Mouse (Mus musculus): ENCODE measurements at regions not wholly inside any gene's neighbourhood (a gene's known extent, or its start where the extent isn't known, plus 50 kb on each side); places are given as distances from the start of the nearest gene placed in this dataset.

DNA sequence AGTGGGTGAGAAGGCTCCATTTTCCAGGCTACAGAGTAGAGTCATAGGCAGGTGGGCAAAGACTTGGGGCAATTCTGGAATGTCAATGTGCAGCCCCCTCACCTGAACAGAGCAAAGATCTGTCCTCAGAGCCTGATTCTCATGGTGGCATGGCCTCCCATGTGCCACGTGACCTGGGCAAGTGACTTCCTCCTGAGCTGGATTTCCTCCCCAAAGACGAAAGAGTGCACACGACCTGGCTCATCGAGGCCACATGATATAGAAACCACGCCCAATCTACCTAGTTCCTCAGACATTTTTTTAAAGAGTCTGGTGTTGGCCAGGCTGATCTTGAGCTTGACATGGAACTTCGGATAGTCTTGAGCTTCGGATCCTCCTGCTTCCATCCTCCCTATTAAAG lies 139.5 kb upstream of the Tle3 start:
- DNase-seq: no peak

DNA sequence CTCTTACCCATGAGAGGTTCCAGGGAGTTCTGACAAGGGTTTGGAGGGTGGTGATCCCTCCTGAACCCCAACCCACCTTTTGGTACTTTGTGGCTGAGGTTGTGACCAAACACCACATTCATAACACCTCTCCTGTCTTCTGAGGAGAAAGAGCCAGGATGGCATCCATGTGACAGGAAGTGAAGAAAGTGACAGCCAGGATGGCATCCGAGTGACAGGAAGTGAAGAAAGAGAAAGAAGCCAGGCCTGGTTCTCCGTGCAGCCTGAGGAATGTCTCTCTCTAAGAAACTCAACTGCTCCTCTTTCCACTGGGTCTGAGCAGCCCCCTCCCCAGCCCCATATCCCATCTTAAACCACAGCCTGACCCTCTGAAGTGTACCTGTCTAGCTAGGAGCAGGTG lies 138.9 kb upstream of the Tle3 start:
- no peak for DNase-seq

DNA sequence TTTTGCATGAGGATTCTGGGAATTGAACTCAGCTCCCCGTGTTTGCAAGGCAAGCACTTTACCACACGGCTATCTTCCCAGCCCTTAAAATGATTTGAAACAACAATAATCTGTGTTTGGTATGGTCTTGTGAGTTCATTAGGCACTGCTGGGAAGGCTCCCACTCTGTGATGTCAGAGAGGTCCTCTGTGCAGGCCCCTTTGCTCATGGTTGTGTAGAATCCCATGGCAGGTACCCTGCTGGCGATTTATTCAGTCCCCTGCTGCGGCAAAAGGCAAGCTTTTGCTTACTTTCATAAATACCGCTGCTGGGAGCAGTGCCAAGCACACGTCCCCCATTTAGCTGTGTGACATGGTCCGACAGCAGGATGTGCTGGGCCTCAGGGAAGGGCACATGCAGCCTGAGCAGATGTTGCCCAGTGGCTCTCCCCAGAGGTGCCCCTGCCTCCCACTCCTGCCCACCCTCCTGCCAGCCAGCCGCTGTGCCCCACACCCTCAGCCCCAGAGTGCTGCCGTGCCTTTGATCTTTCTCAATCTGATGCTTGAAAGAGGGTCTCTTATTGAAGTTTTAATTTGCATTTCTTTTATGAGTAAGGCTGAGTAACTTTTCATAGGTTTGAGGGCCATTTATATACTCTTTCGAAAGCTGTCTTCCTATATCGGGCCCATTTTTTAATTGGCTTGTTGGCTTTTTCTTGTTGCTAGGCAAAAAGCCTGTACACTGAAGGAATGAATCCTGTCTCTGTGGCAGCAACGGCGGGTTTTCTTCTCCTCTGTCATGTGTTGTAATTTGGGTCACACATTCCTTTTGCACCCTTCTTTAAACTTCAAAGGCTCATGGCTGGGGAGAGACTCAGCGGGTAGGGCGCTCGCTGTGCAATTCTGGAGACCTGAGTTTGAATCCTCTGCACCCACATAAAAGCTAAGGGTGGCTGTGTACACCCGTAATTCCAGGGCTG lies 136.2 kb upstream of the Tle3 start:
- DNase-seq: no peak

DNA sequence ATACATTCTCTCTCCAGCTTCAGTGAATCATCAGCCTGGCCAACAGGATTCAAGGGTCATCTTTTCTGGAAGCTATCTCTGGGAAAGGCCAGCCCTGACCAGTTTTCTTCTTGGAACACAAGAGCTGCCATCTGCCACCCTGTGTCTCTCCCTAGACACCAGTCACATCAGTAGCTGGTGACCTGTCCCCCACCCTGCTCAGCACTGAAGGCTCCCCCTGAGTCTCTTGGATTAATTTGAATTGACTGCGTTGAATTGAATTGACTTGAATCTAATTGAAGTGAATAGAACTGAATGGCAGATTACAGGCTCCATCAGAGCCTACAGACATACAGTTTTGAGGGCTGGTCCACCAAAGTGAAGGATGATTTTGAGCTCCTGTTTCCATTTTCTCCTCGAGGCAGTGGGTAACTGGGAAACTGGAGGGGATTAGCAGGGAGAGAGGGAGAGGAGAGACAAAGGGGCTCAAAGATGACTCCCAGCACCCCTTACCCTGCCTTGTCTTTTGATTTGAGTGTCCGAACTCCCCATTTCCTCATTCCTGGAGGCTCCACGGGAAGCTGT lies 133.4 kb upstream of the Tle3 start:
- DNase-seq: no peak

DNA sequence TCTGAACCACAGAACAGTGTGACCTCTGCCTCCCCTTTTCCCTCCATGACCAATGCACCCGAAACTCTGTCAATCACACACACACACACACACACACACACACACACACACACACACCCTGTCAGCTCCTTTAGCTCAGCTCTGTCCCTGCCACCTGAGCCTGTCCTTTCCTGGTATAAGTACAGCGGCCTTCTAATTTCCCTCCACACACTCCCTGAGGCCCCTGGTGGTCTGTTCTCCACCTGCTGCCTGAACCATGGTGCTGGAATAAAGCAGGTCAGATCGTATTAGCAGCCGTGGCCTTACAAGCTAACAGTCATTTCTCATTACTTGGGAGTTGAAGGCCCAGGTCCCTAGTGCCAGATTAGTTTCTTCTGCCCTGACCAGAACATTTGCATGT lies 132.8 kb upstream of the Tle3 start:
- no peak for DNase-seq

DNA sequence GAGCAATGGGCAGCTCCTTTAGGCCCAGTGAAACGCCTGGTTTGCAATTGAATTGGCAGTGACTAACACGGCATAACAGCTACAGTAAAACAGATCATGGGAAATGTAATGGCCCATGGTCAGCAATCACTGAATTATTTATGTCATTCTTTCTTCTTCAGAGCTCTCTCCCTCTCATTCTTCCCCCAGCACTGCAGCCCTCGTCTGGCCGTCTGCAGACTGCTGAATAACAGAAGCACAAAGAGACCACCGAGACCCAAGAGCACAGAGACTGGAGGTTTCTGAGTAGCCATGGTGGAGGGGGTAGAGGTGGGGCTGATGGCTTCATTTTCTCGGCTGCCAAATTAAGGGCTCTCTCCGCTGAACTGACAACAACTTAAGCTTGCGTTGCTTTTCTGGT lies 130.7 kb upstream of the Tle3 start:
- DNase-seq: no peak

DNA sequence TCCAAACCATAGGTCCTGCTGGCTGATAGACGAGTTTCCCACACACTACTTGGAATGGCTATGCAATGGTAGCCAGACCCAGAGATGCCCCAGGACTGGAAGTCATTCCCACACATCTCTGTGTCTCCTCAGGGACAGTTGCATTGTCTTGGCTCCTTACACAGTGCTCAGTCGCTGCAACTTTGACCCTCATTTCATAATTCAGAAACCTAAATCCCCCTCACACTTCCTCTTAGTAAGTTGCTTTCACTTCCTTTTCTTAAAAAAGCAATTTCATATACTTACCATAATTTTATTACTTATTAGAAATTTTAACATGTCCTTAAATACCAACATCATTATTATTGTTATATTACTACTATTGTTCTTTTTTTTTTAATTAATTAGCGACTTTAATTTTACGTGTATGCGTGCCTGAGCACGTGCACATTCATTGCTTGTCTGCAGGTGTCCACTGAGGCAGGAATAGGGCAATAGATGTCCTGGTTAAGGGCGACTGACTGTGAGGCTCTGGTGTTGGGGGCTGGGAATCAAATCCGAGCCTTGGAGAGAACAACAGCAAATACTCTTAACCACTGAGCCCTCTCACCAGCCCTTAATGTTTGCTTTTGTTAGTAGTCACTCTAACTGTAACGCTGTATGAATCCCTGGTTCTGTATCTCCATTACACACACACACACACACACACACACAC lies 129.9 kb upstream of the Tle3 start:
- DNase-seq: no peak

DNA sequence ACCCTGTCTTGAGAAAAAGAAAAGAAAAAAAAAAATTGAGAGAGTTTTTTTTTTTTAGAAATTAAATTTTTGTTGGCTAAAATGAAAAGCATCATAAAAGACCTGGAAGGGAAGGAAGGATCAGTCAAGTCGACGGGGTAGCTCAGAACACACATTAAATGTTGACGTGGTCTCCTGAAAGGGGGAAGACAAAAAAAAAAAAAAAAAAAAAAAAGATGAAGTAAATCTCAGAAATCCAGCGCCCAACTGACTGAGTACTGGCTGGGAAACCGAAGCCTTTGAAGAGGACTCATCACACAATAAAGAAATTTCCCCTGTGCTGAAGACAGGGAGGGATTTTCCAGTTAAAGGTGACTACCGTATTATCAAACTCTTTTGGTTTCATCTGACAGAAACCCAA lies 128.9 kb upstream of the Tle3 start:
- DNase-seq: no peak

DNA sequence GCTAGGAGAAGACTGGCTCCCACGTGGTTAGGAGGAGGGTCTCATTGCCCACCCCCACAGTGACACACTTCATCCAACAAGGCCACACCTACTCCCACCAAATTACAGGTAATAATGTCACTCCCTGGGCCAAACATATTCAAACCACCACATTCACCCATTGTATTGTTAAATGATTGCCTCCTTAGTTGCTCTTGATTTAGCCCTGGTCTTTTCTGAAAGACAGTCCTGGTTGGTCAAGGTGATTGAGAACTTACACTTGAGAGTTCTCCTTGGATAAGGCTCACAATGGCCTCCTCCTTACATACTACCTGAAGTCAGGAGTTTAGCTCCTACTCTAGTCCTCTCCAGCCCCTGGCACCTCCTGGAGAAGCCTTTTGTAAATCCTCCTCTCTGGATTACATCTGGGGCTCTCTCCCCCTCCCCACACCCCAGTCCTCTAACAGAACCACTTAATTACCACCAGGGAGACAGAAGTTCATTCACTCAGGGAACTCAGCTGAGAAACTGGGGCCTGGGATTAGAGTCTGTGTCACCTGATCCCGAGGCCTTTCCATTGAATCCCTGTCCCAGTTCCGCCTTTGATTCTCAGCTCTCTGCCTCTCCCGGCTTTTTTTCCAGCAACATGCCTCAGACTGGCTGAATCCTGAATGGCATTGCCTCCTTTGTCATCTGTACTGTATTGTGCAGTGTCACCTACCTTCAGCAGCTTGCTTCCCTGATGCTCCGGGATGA lies 122.3 kb upstream of the Tle3 start:
- no peak for DNase-seq

DNA sequence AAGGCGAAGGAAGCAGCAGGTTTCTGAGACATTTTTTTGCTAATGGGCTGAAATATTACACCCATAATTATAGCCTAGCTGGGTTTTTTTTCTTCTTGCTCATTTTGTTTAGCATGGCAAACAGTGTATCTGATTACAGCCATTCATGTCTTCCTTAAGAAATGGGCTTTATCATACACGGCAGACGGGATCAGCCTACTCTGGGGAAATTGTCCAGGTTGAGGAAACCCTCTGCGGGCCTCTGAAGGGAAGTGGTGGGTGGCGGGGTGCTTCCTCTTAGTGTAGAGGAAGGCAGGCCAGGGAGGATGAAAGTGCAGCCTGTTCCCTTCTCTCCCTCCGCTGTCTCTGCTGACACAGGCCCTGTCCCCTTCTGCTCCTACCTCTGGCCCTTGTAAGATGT lies 120.6 kb upstream of the Tle3 start:
- DNase-seq: peak; percentile 18

DNA sequence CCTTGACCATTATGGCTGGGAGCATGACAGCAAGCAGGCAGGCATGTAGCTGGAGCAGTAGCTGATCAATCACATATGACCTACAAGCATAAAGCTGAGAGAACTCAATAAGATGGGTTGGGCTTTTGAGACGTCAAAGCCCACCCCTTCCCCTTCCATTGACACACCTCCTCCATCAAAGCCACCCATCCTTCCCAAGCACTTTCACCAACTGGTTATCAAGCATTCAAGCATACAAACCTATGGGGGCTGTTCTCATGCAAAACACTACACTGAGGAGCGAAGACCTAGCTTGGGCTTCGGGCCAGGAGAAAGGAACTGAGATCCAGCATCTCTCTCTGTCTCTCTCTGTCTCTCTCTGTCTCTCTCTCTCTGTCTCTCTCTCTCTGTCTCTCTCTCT lies 118.4 kb upstream of the Tle3 start:
- DNase-seq: no peak

DNA sequence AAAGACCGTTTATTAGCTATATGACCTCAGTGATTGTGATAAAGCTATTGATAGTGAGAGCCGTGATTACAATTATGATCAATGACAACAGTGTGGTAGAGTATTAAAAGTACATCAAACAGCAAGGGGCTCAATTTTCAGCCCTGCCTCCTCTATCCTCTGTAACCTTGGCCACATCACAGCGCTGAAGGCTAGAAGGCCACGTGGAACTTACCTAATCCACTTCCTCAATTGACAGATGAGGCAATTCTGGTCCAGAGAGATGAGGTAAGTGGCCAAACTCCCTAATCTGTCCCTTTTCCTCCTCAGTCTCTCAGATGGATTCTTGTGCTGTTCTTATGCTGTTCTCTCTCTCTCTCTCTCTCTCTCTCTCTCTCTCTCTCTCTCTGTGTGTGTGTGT lies 114.7 kb upstream of the Tle3 start:
- no peak for DNase-seq

DNA sequence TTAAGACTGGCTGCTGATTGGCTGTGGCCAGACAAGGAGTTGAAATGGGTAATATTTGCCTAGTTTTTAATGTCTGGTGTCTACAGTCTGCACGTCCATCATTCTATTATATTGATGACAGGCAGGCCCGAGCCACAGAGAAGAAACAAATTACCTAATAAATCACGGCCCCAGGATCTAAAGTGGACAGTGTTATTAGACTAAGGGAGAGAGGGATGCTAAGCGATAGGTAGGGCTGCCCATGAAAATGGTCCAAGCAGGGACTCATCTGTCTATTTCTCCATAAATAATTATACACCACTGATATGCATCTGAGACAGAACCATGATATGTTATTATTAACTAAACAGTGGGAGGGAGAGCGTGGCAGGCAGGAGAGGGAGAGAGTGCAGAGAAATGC lies 114.1 kb upstream of the Tle3 start:
- no peak for DNase-seq

DNA sequence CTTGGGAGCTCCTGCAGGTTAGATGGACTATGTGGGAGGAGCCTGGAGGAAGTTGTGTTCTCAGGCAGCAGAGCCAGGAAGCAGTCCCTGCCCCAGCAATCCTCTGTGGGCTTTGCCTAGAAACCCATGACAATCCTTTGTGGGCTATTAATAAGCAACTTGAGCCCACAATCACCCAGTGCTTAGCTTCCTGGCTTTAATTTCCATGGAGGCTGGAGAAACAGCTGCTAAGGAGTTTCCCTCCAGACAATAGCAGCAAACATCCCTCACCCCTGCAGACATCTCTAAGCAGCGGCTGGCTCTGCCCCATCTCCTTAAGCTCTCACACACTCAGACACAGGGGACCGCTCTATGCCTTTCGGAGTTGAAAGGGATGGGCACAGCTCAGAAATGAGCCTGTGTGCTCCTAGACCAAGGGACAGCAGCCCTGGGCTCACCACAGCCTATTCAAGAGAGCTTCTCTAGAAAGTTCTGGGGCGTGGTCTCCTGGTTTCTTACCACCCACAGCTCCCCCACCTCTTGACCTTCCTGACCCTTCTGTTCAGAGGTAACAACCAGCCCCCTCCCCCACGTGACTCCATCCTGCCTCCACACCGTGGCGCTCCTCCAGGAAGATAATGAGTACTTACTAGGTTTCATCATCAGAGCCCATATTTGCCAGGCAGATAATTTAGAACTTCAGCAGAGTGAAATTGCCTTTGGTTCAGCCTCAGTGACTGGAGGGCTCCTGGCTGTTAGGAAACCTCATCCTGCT lies 112.6 kb upstream of the Tle3 start:
- no peak for DNase-seq

DNA sequence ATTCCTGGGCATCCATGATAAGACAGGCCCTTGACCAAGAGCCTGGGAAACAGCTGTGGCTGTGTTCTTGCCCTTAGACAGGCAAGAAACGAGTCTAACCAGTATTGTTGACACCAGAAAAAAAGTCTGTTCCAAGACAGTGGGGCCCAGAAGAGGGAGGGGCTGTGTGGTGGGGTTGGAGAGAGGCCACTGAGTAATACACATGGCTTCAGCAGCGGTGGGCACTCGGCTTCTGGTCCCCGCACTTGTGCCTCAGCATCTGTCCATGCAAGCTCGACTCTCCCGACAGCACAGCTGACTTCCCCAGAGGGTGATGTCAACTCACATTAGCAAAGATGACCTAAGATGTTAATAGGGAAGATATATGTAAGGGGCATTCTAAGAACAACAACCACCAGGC lies 110.9 kb upstream of the Tle3 start:
- no peak for DNase-seq

DNA sequence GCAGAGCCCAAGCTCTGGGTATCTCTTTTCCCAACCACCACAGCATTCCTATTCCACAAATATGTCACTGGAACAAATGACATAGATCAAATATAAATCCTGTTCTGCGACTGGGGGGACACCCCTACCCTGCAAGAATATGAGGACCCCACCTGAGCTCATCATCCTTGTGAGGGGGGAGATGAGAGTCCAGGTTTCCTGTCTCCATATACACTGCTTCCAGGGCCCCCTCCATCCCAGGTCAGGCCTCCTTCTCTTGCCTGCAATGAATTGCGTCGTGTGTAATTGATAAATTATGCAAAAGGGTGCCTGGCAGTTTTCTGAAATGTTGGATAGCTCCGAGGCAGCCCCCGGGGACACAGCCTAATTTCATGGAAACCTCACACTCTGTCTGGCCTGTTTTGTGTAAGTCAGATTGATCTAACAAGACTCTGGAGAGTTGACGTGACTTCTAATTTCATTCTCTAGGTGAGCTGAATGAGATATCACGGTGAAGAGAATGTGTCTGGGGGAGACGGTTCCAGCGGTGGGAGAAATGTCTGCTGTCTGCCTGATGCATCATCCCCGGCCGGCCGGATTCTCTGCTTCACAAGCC lies 110.3 kb upstream of the Tle3 start:
- no peak for DNase-seq

DNA sequence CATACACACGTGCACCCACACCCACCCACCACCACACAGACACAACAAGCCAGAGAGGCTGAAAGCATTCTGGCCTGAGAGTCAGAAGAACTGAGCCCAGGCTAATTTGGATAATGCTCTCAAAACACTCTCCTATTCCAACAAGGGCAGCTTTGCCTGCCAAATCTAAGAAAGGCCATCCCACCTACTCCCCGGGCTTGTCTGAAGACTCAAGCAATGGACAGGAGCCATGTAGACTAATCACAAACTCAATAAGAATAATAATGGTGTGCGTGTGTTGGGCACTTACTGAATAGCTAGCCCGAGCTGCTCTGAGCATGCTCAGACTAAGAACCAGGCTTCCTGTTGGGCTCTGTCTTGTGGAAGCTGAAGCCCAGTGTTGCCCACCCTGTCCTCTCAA lies 108.8 kb upstream of the Tle3 start:
- no peak for DNase-seq

DNA sequence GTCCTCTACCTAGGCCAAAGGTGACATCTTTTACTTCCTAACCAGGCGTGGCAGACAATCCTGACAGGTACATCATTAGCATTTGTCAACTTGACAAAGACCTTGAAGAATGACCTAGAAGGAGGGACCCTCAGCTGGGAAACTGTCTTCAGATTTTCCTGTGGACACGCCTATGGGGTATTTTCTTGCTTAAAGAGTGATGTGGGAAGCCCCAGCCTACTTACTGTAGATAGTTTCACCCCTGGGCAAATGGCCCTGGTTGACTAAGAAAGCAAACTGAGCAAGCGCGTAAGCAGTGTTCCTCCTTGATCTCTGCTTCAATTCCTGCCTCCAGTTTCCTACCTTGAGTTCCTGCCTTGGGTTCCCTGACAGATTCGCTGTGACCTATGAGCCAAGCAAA lies 106.7 kb upstream of the Tle3 start:
- DNase-seq: no peak

DNA sequence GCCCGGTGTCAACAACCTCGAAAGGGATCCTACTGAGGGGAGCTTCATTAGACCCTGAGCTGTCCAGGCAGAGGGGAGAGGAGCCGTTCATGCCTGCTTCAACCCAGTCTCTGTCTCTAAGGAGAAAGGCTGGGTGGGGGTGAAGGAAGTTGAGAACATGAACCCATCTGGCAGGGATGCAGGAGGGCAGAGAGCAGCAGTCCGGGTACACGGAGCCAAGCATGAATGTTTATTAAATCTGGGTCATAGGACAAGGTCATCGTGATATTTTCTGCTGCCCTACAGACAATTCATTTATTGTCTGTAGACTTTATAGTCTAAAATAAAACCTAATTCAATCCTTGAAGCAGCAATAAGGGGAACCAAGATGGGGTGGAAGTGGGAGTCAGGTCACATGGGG lies 105.2 kb upstream of the Tle3 start:
- no peak for DNase-seq

DNA sequence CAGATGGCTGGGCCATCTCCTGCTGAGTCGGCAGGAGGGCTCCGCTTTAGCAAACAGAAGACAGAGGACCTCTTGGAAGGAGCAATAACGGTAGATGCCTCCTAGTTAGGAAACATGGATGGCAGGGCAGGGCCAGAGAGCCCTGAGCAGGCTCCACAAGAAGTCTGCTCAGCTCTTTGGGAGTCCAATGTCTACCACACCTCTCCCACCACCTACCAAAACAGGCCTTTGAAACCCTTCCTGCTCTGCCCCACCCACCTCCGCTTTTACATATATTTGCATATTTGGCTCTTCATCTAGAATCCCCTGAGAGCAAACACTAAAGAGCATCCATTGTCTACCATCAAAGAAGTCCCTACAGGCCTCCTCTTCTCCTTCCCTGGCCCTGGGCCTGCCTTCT lies 104.6 kb upstream of the Tle3 start:
- no peak for DNase-seq

DNA sequence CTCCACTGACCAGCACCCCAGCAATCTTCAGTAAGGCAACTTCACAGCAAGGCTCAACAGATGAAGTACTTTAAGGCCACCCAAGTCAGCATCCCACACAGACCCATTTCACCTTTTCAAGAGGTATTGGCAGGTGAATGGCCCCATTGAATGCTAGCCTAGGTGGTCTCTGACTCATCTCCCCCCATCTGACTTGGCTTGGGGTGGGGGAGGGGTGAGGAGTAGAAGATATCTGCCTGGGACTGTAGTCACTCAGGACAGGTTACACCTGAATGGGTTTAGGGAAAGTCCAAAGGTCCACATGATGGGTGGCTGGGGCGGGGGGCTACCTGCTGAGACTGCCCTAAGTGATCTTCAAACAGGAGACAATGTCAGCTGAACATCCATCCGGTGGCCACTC lies 104.0 kb upstream of the Tle3 start:
- no peak for DNase-seq

DNA sequence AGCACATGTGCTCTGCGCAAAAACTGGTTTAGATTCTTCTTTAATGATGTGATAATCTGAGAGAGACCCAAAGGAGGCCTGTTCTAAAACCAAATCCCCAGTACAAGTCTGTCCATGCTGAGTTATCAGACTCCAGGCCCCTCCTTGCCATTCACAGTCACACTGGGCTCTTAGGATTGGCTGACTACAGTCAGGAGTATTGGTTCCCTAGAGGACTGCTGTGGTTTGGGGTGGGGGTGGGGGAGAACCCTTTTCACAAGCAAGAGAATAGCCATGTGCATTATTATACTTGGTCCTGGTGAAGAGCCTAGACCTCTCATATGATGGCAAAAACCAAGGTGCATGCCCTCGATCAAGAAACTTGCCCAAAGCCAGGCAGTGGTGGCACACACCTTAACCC lies 103.5 kb upstream of the Tle3 start:
- DNase-seq: no peak
